Mouse (Mus musculus): ENCODE results near the gene Prkcg. TPM values are rescaled to one million over a fixed set of nuclear protein-coding genes. Genes with fewer than 3 reads are reported as not detected.
"Not testable (repeated sequence)": the region's sequence is repeated elsewhere in the genome, so short reads cannot be mapped to it uniquely, and the experiment has no call there.

Gene Prkcg
- polyA plus RNA-seq, 1 experiment from 2014 or later = 0.25 TPM

GRCm38 (mm10) chr7:3267261-3267660 is 21.7 kb upstream of the Prkcg start:
- 59% methylated on average over 3 of the region's 3 CpGs for WGBS
- DNase-seq (no peak), ATAC-seq (ENCODE audit: insufficient read depth) (no peak)
- Histone ChIP-seq H3K27me3 (ENCODE audit: insufficient read depth, low read length) (peaks cover 12% of the 10 kb centered on the region), H3K36me3 (ENCODE audit: insufficient read depth) (no peaks in the 10 kb centered on the region), H3K9ac (no peak overlapping the region), H3K4me1 (ENCODE audit: insufficient read depth) (no peaks in the 10 kb centered on the region), H3K4me3 (ENCODE audit: low read depth, low read length) (no peak overlapping the region), H3K27ac (ENCODE audit: low read depth) (no peak overlapping the region), H3K9me3 (ENCODE audit: low read depth, low read length) (no peaks in the 10 kb centered on the region), H3K4me2 (no peak overlapping the region)
- no peak for TF ChIP-seq CTCF (IDR thresholded peaks at IDR 0.05; ENCODE audit: low read depth)

DNA sequence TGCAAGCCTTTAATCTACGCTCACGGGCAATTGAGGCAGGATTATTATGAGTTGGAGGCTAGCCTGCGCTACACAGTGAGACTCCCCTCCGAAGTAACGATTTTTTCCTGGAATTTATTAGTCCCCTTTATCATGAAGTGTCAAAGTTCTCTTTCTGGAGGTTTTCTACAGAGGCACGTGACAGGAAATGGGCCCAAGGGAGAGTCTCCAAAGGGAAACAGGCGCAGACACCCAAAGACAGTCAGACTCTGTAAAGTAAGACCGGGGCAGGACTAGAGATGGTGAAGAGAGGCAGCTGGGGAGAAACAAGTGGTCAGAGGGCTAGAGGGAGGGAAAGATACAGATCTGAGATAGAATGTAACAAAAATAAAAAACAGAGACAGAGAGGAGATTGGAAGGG is 21.1 kb upstream of the Prkcg start:
- WGBS = 65% methylated on average over 8 of the region's 8 CpGs
- Histone ChIP-seq H3K27ac (ENCODE audit: low read depth) (no peak overlapping the region), H3K27me3 (ENCODE audit: insufficient read depth, low read length) (peaks cover 12% of the 10 kb centered on the region), H3K4me2 (no peak overlapping the region), H3K9me3 (ENCODE audit: low read depth, low read length) (no peaks in the 10 kb centered on the region), H3K4me1 (ENCODE audit: insufficient read depth) (no peaks in the 10 kb centered on the region), H3K9ac (no peak overlapping the region), H3K36me3 (ENCODE audit: insufficient read depth) (no peaks in the 10 kb centered on the region), H3K4me3 (ENCODE audit: low read depth, low read length) (no peak overlapping the region)
- no peak for TF ChIP-seq CTCF (IDR thresholded peaks at IDR 0.05; ENCODE audit: low read depth)
- no peak for ATAC-seq (ENCODE audit: insufficient read depth)
- no peak for DNase-seq

GRCm38 (mm10) chr7:3268291-3268690 is 20.7 kb upstream of the Prkcg start:
- DNase-seq (no peak), ATAC-seq (ENCODE audit: insufficient read depth) (no peak)
- H3K27ac ChIP-seq (ENCODE audit: low read depth) = no peak overlapping the region
- H3K4me3 ChIP-seq (ENCODE audit: low read depth, low read length) = no peak overlapping the region
- H3K9me3 ChIP-seq (ENCODE audit: low read depth, low read length) = no peaks in the 10 kb centered on the region
- no peak overlapping the region for H3K4me2 ChIP-seq
- H3K4me1 ChIP-seq (ENCODE audit: insufficient read depth) = no peaks in the 10 kb centered on the region
- peaks cover 12% of the 10 kb centered on the region for H3K27me3 ChIP-seq (ENCODE audit: insufficient read depth, low read length)
- TF ChIP-seq CTCF (IDR thresholded peaks at IDR 0.05; ENCODE audit: low read depth) = no peak
- WGBS = 32% methylated on average over 3 of the region's 3 CpGs
- no peaks in the 10 kb centered on the region for H3K36me3 ChIP-seq (ENCODE audit: insufficient read depth)
- H3K9ac ChIP-seq = no peak overlapping the region

DNA sequence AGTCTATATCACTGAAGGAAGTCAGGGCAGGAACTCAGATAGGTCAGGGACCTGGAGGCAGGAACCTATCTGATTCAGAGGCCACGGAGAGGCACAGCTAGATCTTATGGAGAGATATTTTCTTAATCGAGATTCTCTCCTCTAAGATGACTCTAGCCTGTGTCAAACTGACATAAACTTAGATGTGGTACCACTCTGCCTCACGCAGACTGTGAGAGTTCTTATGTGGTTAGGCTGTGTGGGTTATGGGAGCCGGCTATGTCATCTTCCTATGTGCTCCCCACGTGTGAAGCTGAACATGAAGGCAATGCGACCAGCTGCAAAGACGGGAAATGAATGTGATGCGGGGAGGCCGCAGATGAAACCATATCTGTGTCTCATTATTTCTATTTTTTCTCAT is 16.8 kb upstream of the Prkcg start:
- H3K27ac ChIP-seq (ENCODE audit: low read depth) = no peak overlapping the region
- H3K4me3 ChIP-seq (ENCODE audit: low read depth, low read length) = no peak overlapping the region
- no peaks in the 10 kb centered on the region for H3K36me3 ChIP-seq (ENCODE audit: insufficient read depth)
- 84% methylated on average over 9 of the region's 9 CpGs for WGBS
- DNase-seq (no peak), ATAC-seq (ENCODE audit: insufficient read depth) (no peak)
- no peak for TF ChIP-seq CTCF (IDR thresholded peaks at IDR 0.05; ENCODE audit: low read depth)
- H3K9ac ChIP-seq = no peak overlapping the region
- no peaks in the 10 kb centered on the region for H3K27me3 ChIP-seq (ENCODE audit: insufficient read depth, low read length)
- H3K4me2 ChIP-seq = no peak overlapping the region
- H3K9me3 ChIP-seq (ENCODE audit: low read depth, low read length) = no peaks in the 10 kb centered on the region
- H3K4me1 ChIP-seq (ENCODE audit: insufficient read depth) = no peaks in the 10 kb centered on the region

GRCm38 (mm10) chr7:3275455-3276170 is 13.4 kb upstream of the Prkcg start:
- Histone ChIP-seq H3K4me2 (no peak overlapping the region), H3K9me3 (ENCODE audit: low read depth, low read length) (no peaks in the 10 kb centered on the region), H3K27me3 (ENCODE audit: insufficient read depth, low read length) (no peaks in the 10 kb centered on the region), H3K9ac (no peak overlapping the region), H3K36me3 (ENCODE audit: insufficient read depth) (no peaks in the 10 kb centered on the region), H3K4me3 (ENCODE audit: low read depth, low read length) (no peak overlapping the region), H3K27ac (ENCODE audit: low read depth) (peak overlapping the region; percentile 80), H3K4me1 (ENCODE audit: insufficient read depth) (no peaks in the 10 kb centered on the region)
- 35% methylated on average over 6 of the region's 6 CpGs for WGBS
- peak; percentile 80 for DNase-seq
- ATAC-seq (ENCODE audit: insufficient read depth) = peak; percentile 78
- no peak for TF ChIP-seq CTCF (IDR thresholded peaks at IDR 0.05; ENCODE audit: low read depth)

- not testable (repeated sequence) for H3K36me3 ChIP-seq (ENCODE audit: insufficient read depth); H3K9ac ChIP-seq; ATAC-seq (ENCODE audit: insufficient read depth); H3K9me3 ChIP-seq (ENCODE audit: low read depth, low read length); H3K4me2 ChIP-seq; H3K4me1 ChIP-seq (ENCODE audit: insufficient read depth); H3K4me3 ChIP-seq (ENCODE audit: low read depth, low read length); DNase-seq; H3K27me3 ChIP-seq (ENCODE audit: insufficient read depth, low read length); H3K27ac ChIP-seq (ENCODE audit: low read depth)
- 50% methylated on average over 4 of the region's 4 CpGs for WGBS
Measured at GRCm38 (mm10) chr7:3276781-3277180, 12.2 kb upstream of the Prkcg start.

DNA sequence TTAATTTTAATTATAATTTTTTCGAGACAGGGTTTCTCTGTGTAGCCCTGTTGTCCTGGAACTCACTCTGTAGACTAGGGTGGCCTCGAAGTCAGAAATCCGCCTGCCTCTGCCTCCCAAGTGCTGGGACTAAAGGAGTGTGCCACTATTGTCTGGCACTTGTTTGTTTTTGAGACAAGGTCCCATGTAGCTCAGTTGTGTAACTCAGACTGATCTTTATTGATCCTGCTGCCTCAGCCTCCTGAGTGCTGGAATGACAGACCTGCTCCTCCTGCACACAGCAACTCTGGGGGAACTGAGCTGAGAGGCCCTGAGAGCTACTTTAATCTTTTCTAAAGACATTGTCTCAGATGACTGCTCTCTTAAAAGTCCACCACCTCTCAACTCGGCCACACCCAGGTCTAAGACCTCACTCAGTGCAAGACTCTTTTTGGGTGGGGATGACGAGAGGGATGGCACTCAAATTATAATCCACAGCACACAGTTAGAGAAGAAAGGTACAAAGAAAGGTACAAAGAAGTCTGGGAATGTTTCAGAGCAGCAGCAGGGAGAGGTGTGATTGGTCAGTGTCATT is 8.8 kb upstream of the Prkcg start:
- Histone ChIP-seq H3K27me3 (ENCODE audit: insufficient read depth, low read length) (no peaks in the 10 kb centered on the region), H3K4me3 (ENCODE audit: low read depth, low read length) (no peak overlapping the region), H3K36me3 (ENCODE audit: insufficient read depth) (no peaks in the 10 kb centered on the region), H3K9me3 (ENCODE audit: low read depth, low read length) (no peaks in the 10 kb centered on the region), H3K4me1 (ENCODE audit: insufficient read depth) (no peaks in the 10 kb centered on the region), H3K27ac (ENCODE audit: low read depth) (no peak overlapping the region), H3K9ac (no peak overlapping the region), H3K4me2 (no peak overlapping the region)
- DNase-seq (no peak), ATAC-seq (ENCODE audit: insufficient read depth) (no peak)
- 72% methylated on average over 5 of the region's 5 CpGs for WGBS
- TF ChIP-seq CTCF (IDR thresholded peaks at IDR 0.05; ENCODE audit: low read depth) = no peak
